Mouse (Mus musculus) testis, postnatal 10 days (tissue): ENCODE measurements around the gene BC030870.

Source experiments
- DNase-seq: peaks from one replicate; pipeline ENCODE4 v3.0.0; 2021; ENCODE audit warnings: low spot score

The BC030870 gene

GRCm38 (mm10) chr8:65080731-65081130 lies 48.6 kb downstream of the BC030870 start:
- no peak for DNase-seq

DNA sequence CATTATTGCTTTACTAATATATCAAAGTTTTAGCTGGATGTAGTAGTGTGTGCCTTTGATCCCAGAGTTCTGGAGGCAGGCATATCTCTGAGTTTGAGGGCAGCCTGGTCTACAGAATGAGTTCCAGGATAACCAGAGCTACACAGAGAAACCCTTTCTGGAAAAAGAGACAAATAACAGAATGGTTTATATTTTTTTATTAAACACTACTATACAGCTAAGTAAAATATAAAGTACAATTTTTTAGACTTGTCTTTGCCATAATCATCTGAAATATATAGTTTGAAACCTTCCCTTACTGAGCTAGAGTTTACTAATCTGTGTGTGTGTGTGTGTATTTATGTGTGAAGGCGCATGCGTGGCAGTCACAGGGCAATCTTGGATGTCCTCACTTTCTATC lies 54.6 kb downstream of the BC030870 start, which contains the start of gene Gm10663:
Gm10663 (plus strand) TSS at position 301 of the 400 bp plus-strand sequence.
- no peak for DNase-seq

DNA sequence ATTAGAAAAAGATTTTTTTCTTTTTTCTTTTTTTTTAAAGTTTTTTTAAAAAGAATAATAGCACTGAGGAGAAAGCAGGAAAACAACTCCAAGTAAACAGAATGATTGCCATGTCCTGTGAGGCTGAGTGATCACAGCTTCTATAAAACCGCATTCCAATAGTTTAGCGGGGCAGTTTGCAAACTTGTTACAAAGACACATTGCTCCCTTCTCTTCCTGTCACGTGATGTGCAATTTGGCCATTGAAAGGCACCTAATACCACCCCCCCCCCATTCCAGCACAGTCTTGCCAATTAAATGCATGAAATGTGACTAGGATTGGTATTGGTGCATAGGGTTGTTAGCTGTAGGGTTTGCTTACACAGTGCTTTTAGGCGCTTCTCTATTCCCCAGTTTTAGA lies 58.4 kb downstream of the BC030870 start:
- no peak for DNase-seq

DNA sequence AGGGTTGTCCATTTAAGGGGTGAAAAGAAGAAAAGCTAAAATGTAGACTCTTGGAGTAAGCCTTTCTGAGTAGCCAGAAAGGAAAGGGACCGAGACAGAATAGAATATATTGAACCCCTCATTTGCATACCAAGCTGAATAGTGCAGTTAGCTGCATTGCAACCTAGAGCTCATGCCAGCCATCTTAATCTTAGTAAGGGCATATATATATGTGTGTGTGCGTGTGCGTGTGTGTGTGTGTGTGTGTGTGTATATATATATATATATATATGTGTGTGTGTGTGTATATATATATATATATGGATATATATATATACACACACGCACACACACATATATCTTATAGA lies 60.9 kb downstream of the BC030870 start:
- no peak for DNase-seq

DNA sequence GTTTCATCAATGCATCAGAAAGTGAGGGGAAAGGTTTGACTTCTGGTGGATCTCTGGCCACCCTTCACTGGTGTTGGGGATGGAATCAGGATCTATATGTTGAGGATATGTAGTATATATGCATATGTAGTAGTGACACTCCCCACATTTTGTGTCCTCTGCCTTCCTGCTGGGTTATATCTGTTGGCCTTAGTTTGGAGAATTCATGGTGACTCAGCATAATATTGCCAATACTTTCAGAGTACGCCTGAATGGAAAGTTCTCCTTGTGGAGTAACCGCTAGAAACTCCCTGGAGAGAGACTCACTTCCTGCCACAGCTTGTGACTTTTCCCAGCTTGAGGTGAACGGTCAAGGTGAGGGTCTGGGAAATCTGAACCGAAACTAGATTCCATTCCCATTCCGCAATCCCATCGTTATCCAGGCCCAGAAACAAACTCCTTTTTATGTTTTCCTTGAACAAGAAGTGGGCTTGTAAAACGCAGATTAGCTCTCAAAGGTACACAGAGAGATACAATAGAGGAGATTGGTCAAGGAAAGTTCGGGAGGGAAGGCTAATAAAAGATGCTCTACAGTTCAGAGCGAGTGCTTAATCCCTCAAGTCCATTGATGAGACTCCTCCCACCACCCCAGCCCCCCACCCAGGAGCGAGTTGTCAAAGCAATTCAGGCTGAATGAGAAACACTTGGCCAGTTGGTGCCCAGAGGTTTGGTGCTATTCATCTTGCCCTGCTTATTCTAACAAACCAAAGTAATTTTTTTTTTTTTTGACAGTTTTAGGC lies 61.5 kb downstream of the BC030870 start:
- DNase-seq, result no peak

DNA sequence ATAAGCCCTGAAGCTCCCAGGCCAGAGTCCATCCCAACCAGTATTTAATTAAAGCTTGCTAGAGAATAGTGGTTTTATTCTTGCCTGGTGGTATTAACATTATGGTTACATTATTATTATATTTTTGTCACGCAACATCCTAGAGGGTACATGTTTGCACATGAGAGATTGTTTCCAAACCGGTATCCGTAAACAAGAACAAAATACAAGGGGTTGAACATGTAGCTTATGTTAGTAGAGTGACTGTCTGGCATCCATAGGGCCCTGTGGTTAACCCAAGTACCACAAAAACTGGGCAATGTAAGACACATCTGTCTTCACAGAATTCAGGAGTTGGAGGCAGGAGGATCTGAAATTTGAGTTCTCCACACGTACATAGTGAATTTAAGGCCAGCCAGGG lies 62.3 kb downstream of the BC030870 start:
- DNase-seq, result no peak

- no peak for DNase-seq
Measured at GRCm38 (mm10) chr8:65065622-65066021, 63.7 kb downstream of the BC030870 start.

DNA sequence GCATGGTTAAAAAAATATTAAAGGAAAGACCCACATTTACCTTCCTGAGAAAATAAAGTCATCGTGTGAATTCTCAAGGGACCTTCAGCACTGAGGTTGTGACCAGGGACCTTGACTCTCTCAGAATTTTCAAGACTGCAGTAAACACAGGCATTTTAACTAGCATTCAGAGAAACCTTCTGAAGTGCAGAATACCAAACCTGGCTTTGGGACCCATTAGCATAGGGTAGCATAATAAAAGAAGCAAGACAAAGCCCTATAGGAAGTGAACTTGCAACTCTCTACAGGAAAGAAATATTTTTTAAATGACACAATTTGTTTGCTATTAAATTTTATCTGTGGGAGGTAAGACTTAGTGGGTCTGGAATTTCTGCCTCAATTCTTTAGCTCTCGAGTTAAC lies 65.3 kb downstream of the BC030870 start:
- no peak for DNase-seq

GRCm38 (mm10) chr8:65062195-65062594 lies 67.2 kb downstream of the BC030870 start:
- DNase-seq, result no peak

- no peak for DNase-seq
Measured at GRCm38 (mm10) chr8:65056722-65057121, 72.6 kb downstream of the BC030870 start.

DNA sequence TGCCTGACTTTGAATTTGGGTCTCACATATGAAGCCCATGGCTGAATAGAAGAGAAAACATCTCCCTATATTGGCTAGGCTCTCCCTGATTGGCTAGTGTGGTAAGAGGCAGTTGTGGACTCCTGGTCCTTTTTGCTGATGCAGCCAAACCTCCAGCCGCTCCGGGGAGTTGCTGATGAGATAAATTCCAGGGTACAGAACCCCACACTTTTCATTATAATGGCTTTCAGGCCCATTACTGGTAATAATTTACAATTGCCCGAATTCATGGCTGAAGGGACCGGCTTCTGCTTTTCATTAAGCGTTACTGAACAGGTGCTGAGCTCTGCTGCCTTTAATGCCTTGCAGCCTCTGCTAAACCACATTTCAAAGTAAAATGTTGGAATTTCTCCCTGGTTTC lies 75.4 kb downstream of the BC030870 start:
- no peak for DNase-seq

- no peak for DNase-seq
Measured at GRCm38 (mm10) chr8:65053554-65053953, 75.8 kb downstream of the BC030870 start.

GRCm38 (mm10) chr8:65047801-65048200 lies 81.6 kb downstream of the BC030870 start:
- no peak for DNase-seq

DNA sequence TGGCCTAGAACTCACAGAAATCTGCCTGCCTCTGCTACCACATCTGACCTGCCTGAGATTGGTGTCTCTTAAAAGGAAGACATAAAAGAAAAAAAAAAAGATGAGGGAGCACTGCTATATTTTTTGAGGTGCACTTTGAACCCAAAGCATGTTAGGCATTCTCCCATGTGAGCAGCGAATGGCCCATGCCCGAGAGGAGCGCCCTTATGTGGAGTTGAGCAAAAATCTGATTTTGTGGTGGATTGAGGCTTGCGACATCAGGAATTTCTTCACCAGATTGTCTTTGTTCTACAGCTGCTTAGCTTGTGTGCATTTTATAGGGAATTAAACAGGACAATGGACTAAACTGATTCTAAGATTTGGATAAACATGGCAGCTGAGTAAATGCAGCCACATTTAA lies 82.2 kb downstream of the BC030870 start:
- DNase-seq, result no peak

DNA sequence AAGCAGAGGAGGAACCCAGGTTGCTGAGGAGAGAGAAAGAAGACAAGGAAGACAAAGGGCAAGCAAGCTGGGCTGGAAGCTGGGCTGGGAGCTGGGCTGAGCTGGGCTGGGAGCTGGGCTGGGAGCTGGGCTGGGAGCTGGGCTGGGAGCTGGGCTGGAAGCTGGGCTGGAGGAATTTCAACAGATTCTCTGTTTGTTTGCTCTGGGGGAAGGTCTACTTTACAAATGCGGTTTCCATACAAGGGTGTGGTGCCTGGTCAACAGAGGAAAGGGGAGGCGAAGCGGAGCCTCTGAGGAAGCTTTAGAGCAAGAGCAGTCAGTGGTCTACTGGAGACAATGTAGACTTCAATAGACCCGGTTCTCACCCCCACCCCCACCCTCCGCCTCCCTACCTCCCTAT lies 82.8 kb downstream of the BC030870 start:
- no peak for DNase-seq

DNA sequence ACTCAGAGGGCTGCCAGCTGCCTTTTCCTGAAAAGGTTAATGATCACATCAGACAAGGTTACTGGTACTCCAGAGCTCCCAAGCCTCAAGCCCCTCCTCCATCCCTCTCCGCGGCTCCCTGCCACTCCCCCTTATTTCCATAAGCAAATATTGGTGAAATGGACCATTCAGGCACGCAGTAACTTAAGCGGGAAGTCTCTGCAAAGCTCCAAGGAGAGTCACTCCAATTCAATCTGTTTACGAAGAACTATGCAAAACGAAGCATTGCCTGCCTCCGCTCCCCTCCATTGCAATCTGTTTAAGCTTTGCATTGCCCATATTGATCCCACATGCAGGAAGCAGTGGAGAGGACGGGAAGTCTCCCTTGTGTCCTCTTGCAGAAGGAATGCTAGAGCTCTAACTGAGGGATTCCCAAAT lies 92.2 kb downstream of the BC030870 start, which contains the start of gene Apela:
Apela (minus strand) TSS at position 220 of the 417 bp plus-strand sequence.
- no peak for DNase-seq
